Mouse (Mus musculus): Measurements from ENCODE around the gene 2610042L04Rik. TPM values are rescaled to one million over a fixed set of nuclear protein-coding genes. Genes with fewer than 3 reads are reported as not detected.
A peak's percentile ranks its signal among the peaks of the same experiment; 100 is the strongest.
"Not testable (repeated sequence)": the region's sequence is repeated elsewhere in the genome, so short reads cannot be mapped to it uniquely, and the experiment has no call there.

The 2610042L04Rik gene
- total RNA-seq (2021) = under 1 TPM; 0.19 to 0.79 TPM
- long read RNA-seq, experiment 1 = 0 reads
- long read RNA-seq, experiment 2, partial matches to known transcripts = 1 of 1 reads
- long read RNA-seq, experiment 2, other reads (novel, unspliced or antisense) = 0 of 1 reads

- DNase-seq = peak; percentile 2
Measured at GRCm38 (mm10) chr14:4334476-4335080, at the start of gene 2610042L04Rik. 2610042L04Rik (plus strand) TSS chr14:4334763.

- DNase-seq = not testable (repeated sequence)
Measured at GRCm38 (mm10) chr14:4316983-4317382, 17.6 kb upstream of the 2610042L04Rik start, which contains the start of gene Gm3149. Gm3149 (plus strand) TSS chr14:4317283.

- not testable (repeated sequence) for DNase-seq
Measured at GRCm38 (mm10) chr14:4335506-4335905, 943 bp downstream of the 2610042L04Rik start.

GRCm38 (mm10) chr14:4368991-4369390 is 34.4 kb downstream of the 2610042L04Rik start:
- not testable (repeated sequence) for DNase-seq

- not testable (repeated sequence) for DNase-seq
Measured at GRCm38 (mm10) chr14:4369691-4370090, 35.1 kb downstream of the 2610042L04Rik start.

- not testable (repeated sequence) for DNase-seq
Measured at GRCm38 (mm10) chr14:4377871-4378270, 43.3 kb downstream of the 2610042L04Rik start.

GRCm38 (mm10) chr14:4385606-4386005 is 51.0 kb downstream of the 2610042L04Rik start:
- not testable (repeated sequence) for DNase-seq

GRCm38 (mm10) chr14:4392841-4393530 is 58.4 kb downstream of the 2610042L04Rik start:
- DNase-seq = not testable (repeated sequence)

- DNase-seq = not testable (repeated sequence)
Measured at GRCm38 (mm10) chr14:4397226-4397625, 62.7 kb downstream of the 2610042L04Rik start, which contains the start of gene Gm3159. Gm3159 (plus strand) TSS chr14:4397526.

- DNase-seq = not testable (repeated sequence)
Measured at GRCm38 (mm10) chr14:4398624-4399023, 64.1 kb downstream of the 2610042L04Rik start.

- DNase-seq = not testable (repeated sequence)
Measured at GRCm38 (mm10) chr14:4400115-4400789, 65.7 kb downstream of the 2610042L04Rik start.

GRCm38 (mm10) chr14:4401245-4401644 is 66.7 kb downstream of the 2610042L04Rik start:
- not testable (repeated sequence) for DNase-seq

- DNase-seq = not testable (repeated sequence)
Measured at GRCm38 (mm10) chr14:4403840-4404239, 69.3 kb downstream of the 2610042L04Rik start.

Other genes starting within 250 kb of the 2610042L04Rik start
- 1 to 10 TPM in 1 of 2 experiments, under 1 TPM in 1; 0.40 to 2.0 TPM for gene Gm8108, start 224.2 kb upstream of the 2610042L04Rik start, total RNA-seq (2021)
- gene Gm3127, start 169.7 kb upstream of the 2610042L04Rik start, total RNA-seq (2021) = not detected
- gene Gm2974, start 152.2 kb upstream of the 2610042L04Rik start, total RNA-seq (2021) = not detected
- not detected for gene Gm3138, start 85.1 kb upstream of the 2610042L04Rik start, total RNA-seq (2021)
- not detected for gene Gm3149, start 17.5 kb upstream of the 2610042L04Rik start, total RNA-seq (2021)
- not detected for gene Gm3159, start 62.8 kb downstream of the 2610042L04Rik start, total RNA-seq (2021)
- gene Gm3164, start 80.7 kb downstream of the 2610042L04Rik start, total RNA-seq (2021) = 1 to 10 TPM in 1 of 2 experiments, under 1 TPM in 1; 0.52 to 1.3 TPM
- not detected for gene Gm3173, start 96.2 kb downstream of the 2610042L04Rik start, total RNA-seq (2021)
- not detected for gene Gm3182, start 147.0 kb downstream of the 2610042L04Rik start, total RNA-seq (2021)
- gene Gm3047, start 220.6 kb downstream of the 2610042L04Rik start, total RNA-seq (2021) = not detected